Mouse (Mus musculus) limb, embryonic 15.5 days (tissue): Measurements from ENCODE around the gene Tep1. TPM values are rescaled to one million over a fixed set of nuclear protein-coding genes. Genes with fewer than 3 reads are reported as not detected.

Source experiments
- ATAC-seq: fragments of 200-750 bp; cut with Nextera tagmentation; 2 replicates; pipeline ENCODE4 v1.8.0; 2017; ENCODE audit warnings: low read depth, moderate TSS enrichment; ENCODE audit not compliant: insufficient number of reproducible peaks, low FRiP score, low TSS enrichment
- H3K27ac ChIP-seq: fragments of 300-500 bp; sonication (generic); 2 replicates; pipeline ENCODE4 v1.5.1; 2015; ENCODE audit warnings: moderate library complexity, mild to moderate bottlenecking, inconsistent platforms
- H3K27me3 ChIP-seq: fragments of 300-500 bp; sonication (generic); 2 replicates; pipeline ENCODE4 v1.6.1; 2015; ENCODE audit warnings: inconsistent platforms
- H3K36me3 ChIP-seq: fragments of 300-500 bp; sonication (generic); 2 replicates; pipeline ENCODE4 v1.6.1; 2015; ENCODE audit warnings: inconsistent platforms
- H3K4me1 ChIP-seq: fragments of 300-500 bp; sonication (generic); 2 replicates; pipeline ENCODE4 v1.6.1; 2015; ENCODE audit warnings: inconsistent platforms
- H3K4me2 ChIP-seq: fragments of 300-500 bp; sonication (generic); 2 replicates; pipeline ENCODE4 v1.6.1; 2015; ENCODE audit warnings: mild to moderate bottlenecking, inconsistent platforms
- H3K4me3 ChIP-seq: fragments of 300-500 bp; sonication (generic); 2 replicates; pipeline ENCODE4 v1.5.1; 2015; ENCODE audit warnings: mild to moderate bottlenecking, inconsistent platforms
- H3K9ac ChIP-seq: fragments of 300-500 bp; sonication (generic); 2 replicates; pipeline ENCODE4 v1.6.1; 2015; ENCODE audit warnings: inconsistent platforms
- H3K9me3 ChIP-seq: fragments of 300-500 bp; sonication (generic); 2 replicates; pipeline ENCODE4 v1.6.1; 2016; ENCODE audit warnings: inconsistent platforms
- WGBS: fragments of 180-500 bp; shearing (Covaris S2); methylation state at CpG from one replicate; pipeline ENCODE4 v1.1.7; 2015; 5-methylcytosine and 5-hydroxymethylcytosine counted together
- polyA plus RNA-seq: library from polyadenylated mRNA; unstranded; fragments of >200 nt; fragmentation: Nextera tagmentation; extraction: Ambion mirVana; gene quantifications from 2 replicates; pipeline ENCODE4 v1.2.1, GENCODE M21; 2015

Gene Tep1
- polyA plus RNA-seq, 1 experiment from 2014 or later, result 5.0 TPM

- H3K9ac ChIP-seq, result no peak overlapping the region
- H3K4me1 ChIP-seq, result peaks cover 15% of the 10 kb centered on the region
- no peaks in the 10 kb centered on the region for H3K9me3 ChIP-seq
- no peak overlapping the region for H3K27ac ChIP-seq
- WGBS, result 75% methylated on average over 22 of the region's 22 CpGs
- peaks cover 26% of the 10 kb centered on the region for H3K27me3 ChIP-seq
- no peak for ATAC-seq
- no peaks in the 10 kb centered on the region for H3K36me3 ChIP-seq
- H3K4me2 ChIP-seq, result no peak overlapping the region
- no peak overlapping the region for H3K4me3 ChIP-seq
These were observed 22.4 kb upstream of the Tep1 start for GRCm38 (mm10) chr14:50892541-50893459.

GRCm38 (mm10) chr14:50892091-50892490 lies 21.7 kb upstream of the Tep1 start:
- no peak for ATAC-seq
- Histone ChIP-seq H3K36me3 (no peaks in the 10 kb centered on the region), H3K9ac (no peak overlapping the region), H3K27me3 (peaks cover 20% of the 10 kb centered on the region), H3K4me2 (no peak overlapping the region), H3K27ac (no peak overlapping the region), H3K4me1 (peaks cover 14% of the 10 kb centered on the region), H3K9me3 (no peaks in the 10 kb centered on the region), H3K4me3 (no peak overlapping the region)
- WGBS, result 78% methylated on average over 7 of the region's 7 CpGs

DNA sequence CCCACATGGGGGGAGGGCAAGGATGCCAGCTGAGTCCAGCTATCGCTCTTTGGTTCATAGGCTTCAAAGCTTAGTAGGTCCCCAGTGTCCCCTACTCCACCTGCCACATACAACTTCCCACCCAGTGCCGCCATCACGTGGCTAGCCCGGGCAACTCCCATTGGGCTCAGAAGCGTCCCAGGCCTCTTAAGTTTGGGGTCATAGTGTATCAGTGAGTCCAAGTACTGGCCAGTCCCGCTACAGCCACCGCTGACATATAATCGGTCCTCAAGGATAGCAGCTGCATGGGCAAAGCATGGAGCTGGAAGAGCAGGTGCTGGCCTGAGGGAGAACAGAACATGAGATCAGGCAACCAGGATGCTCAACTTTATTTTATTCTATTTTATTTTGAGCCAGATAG lies 21.3 kb upstream of the Tep1 start:
- H3K27me3 ChIP-seq, result peaks cover 15% of the 10 kb centered on the region
- H3K4me1 ChIP-seq, result peaks cover 9% of the 10 kb centered on the region
- ATAC-seq, result no peak
- no peak overlapping the region for H3K9ac ChIP-seq
- H3K36me3 ChIP-seq, result no peaks in the 10 kb centered on the region
- no peaks in the 10 kb centered on the region for H3K9me3 ChIP-seq
- no peak overlapping the region for H3K4me2 ChIP-seq
- H3K4me3 ChIP-seq, result no peak overlapping the region
- H3K27ac ChIP-seq, result no peak overlapping the region
- WGBS, result 95% methylated on average over 8 of the region's 8 CpGs

DNA sequence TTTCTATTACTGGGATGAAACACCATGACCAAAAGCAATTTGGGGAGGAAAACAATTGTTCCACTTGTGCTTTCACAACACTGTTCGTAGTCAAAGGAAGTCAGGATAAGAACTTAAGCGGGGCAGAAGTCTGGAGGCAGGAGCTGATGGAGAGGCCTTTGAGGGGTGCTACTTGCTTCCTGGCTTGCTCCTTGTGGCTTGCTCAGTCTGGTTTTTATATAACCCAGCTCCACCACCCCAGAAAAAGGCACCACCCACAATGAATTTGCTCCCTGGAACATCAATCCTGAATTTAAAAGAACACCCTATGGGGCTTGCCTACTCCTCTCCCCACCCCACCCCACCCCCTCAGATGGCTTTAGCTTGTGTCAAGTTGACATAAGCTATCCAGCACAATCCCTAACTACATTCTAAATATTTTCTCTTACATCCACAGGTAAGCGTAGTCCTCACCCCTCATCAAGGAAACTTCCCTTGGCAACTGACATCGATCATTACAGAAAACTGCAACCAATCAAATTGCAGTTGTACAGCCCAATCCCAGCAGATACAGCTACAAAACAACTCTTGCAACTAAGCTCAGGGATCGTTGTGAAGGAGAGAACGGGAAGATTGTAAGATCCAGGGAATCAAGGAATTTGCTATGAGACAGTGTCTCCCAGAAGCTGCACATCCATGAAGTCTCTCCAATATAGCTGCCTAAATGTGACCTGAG lies 6.0 kb upstream of the Tep1 start:
- Histone ChIP-seq H3K27me3 (no peaks in the 10 kb centered on the region), H3K36me3 (no peaks in the 10 kb centered on the region), H3K4me1 (no peaks in the 10 kb centered on the region), H3K4me3 (no peak overlapping the region), H3K27ac (no peak overlapping the region), H3K9me3 (no peaks in the 10 kb centered on the region), H3K9ac (no peak overlapping the region), H3K4me2 (no peak overlapping the region)
- WGBS, result 83% methylated on average over 6 of the region's 6 CpGs
- no peak for ATAC-seq

DNA sequence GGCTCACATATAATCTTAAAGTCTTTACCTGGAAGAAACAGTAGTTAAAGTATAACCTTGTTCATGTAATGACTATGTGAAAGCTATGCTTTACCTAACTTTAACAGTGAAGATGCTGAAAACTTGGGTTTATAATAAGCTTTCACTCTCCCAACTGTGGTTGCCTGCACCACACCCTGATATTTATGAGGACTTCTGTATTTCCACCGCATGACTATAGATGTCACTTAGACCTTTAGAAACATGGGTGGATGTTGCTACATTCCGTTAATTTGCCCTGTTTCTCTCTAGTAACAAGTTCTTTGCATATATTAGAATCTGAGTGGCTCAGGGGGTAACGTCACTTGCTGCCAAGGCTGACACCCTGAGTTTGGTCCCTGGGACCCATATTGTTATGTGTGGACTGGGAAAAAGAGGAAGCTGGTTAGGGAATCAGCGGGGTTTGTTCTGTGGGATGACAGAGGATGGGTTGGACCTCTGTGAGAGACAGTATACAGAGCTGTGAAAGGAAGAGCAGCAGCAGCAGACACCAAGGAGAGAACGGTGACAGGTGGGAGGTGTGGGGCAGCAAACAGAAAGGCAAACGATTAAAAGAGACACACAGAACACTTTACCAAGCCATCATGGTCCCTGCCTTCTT lies 5.4 kb upstream of the Tep1 start:
- WGBS, result 78% methylated on average over 6 of the region's 6 CpGs

GRCm38 (mm10) chr14:50875175-50875574 lies 4.8 kb upstream of the Tep1 start:
- Histone ChIP-seq H3K4me1 (peaks cover 3% of the 10 kb centered on the region; the same call in 1 of the 2 replicates), H3K9ac (no peak overlapping the region), H3K4me3 (no peak overlapping the region), H3K36me3 (no peaks in the 10 kb centered on the region), H3K4me2 (no peak overlapping the region), H3K27me3 (no peaks in the 10 kb centered on the region), H3K27ac (no peak overlapping the region), H3K9me3 (no peaks in the 10 kb centered on the region)
- 84% methylated on average over 3 of the region's 3 CpGs for WGBS
- ATAC-seq, result no peak

More for the DNA sequence above, 5.4 kb upstream of the Tep1 start:
- H3K9me3 ChIP-seq, result no peaks in the 10 kb centered on the region
- no peaks in the 10 kb centered on the region for H3K27me3 ChIP-seq
- peaks cover 1% of the 10 kb centered on the region; the same call in 1 of the 2 replicates for H3K4me1 ChIP-seq
- no peak overlapping the region for H3K27ac ChIP-seq
- no peak for ATAC-seq
- no peak overlapping the region for H3K9ac ChIP-seq
- no peak overlapping the region for H3K4me2 ChIP-seq
- H3K4me3 ChIP-seq, result no peak overlapping the region
- H3K36me3 ChIP-seq, result no peaks in the 10 kb centered on the region

GRCm38 (mm10) chr14:50871284-50871683 lies 924 bp upstream of the Tep1 start:
- no peak overlapping the region for H3K27ac ChIP-seq
- H3K36me3 ChIP-seq, result 0 out of 2 replicates have a peak, but pooled peaks cover 7% of the 10 kb centered on the region
- no peak overlapping the region for H3K4me2 ChIP-seq
- H3K9ac ChIP-seq, result no peak overlapping the region
- no peak for ATAC-seq
- 84% methylated on average over 2 of the region's 2 CpGs for WGBS
- H3K9me3 ChIP-seq, result no peaks in the 10 kb centered on the region
- peaks cover 6% of the 10 kb centered on the region; the same call in 1 of the 2 replicates for H3K4me1 ChIP-seq
- no peak overlapping the region for H3K4me3 ChIP-seq
- H3K27me3 ChIP-seq, result no peaks in the 10 kb centered on the region

DNA sequence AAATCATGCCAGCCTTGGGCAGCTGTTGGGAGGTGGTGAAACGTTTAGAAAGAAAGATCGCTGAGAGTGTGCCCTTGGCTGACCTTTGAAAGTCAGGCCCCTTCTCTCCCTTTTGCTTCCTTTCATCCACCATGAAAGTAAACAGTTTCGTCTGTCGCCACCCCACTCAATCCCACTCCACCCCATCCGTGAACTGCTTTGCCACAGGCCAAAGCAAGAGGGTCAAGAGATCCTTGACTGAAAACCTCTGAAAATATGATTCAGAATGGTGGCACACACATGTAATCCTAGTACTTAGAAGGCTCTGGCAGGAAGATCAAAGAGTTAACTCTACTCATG lies 414 bp upstream of the Tep1 start:
- Histone ChIP-seq H3K9ac (peak overlapping the region; percentile 34; the same call in 1 of the 2 replicates), H3K4me2 (peak overlapping the region; percentile 60), H3K27ac (peak overlapping the region; percentile 76), H3K27me3 (no peaks in the 10 kb centered on the region), H3K9me3 (no peaks in the 10 kb centered on the region), H3K36me3 (peaks cover 8% of the 10 kb centered on the region; the same call in 1 of the 2 replicates), H3K4me3 (peak overlapping the region; percentile 50), H3K4me1 (peaks cover 6% of the 10 kb centered on the region; the same call in 1 of the 2 replicates)
- ATAC-seq, result no peak
- WGBS, result 19% methylated on average over 5 of the region's 5 CpGs

GRCm38 (mm10) chr14:50868656-50869055 lies 1.7 kb downstream of the Tep1 start:
- Histone ChIP-seq H3K27me3 (no peaks in the 10 kb centered on the region), H3K4me1 (peaks cover 6% of the 10 kb centered on the region; the same call in 1 of the 2 replicates), H3K4me2 (no peak overlapping the region), H3K4me3 (no peak overlapping the region), H3K36me3 (peaks cover 13% of the 10 kb centered on the region; the same call in 1 of the 2 replicates), H3K9ac (no peak overlapping the region), H3K27ac (no peak overlapping the region), H3K9me3 (no peaks in the 10 kb centered on the region)
- 94% methylated on average over 5 of the region's 5 CpGs for WGBS
- no peak for ATAC-seq

- Histone ChIP-seq H3K9ac (no peak overlapping the region), H3K4me2 (no peak overlapping the region), H3K9me3 (no peaks in the 10 kb centered on the region), H3K27ac (no peak overlapping the region), H3K4me1 (peaks cover 6% of the 10 kb centered on the region; the same call in 1 of the 2 replicates), H3K36me3 (peaks cover 13% of the 10 kb centered on the region; the same call in 1 of the 2 replicates), H3K4me3 (no peak overlapping the region), H3K27me3 (no peaks in the 10 kb centered on the region)
- 80% methylated on average over 4 of the region's 4 CpGs for WGBS
- no peak for ATAC-seq
These were observed 2.1 kb downstream of the Tep1 start for GRCm38 (mm10) chr14:50868211-50868610.

DNA sequence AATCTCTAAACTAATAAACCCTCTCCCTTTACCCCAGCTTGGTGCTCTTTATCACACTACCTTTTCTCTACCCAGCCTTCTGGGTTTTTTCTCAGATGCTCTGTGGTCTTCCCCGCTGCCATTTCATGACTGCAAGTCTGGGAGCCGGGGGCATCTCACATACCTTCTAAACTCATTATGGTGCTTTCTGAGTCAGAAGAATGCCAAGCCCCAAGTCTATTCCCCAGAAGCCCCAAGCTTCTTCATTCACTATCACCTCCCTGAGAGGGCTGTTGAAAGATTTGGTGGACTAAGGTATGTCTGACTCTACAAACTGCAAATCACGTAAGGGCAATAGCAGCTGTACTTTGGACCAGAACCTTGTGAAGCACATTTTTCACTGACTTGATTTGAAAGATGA lies 3.4 kb downstream of the Tep1 start:
- no peak for ATAC-seq
- H3K27me3 ChIP-seq, result no peaks in the 10 kb centered on the region
- peaks cover 6% of the 10 kb centered on the region; the same call in 1 of the 2 replicates for H3K4me1 ChIP-seq
- no peak overlapping the region for H3K27ac ChIP-seq
- H3K9ac ChIP-seq, result no peak overlapping the region
- no peak overlapping the region for H3K4me3 ChIP-seq
- H3K4me2 ChIP-seq, result no peak overlapping the region
- H3K36me3 ChIP-seq, result peaks cover 18% of the 10 kb centered on the region; the same call in 1 of the 2 replicates
- 89% methylated on average over 3 of the region's 3 CpGs for WGBS
- H3K9me3 ChIP-seq, result no peaks in the 10 kb centered on the region
